Mouse (Mus musculus): ENCODE measurements at regions not wholly inside any gene's neighbourhood (a gene's known extent, or its start where the extent isn't known, plus 50 kb on each side); places are given as distances from the start of the nearest gene placed in this dataset.

GRCm38 (mm10) chr2:73041475-73041874 is 55.0 kb upstream of the Gm11084 start:
- peak overlapping the region; percentile 17; the same call in 1 of the 2 replicates for H3K27ac ChIP-seq
- no peak overlapping the region for H3K4me3 ChIP-seq
- intact Hi-C loops (cut with DNase I), result no loop called here
- TF ChIP-seq CTCF (IDR thresholded peaks at IDR 0.05), result no peak
- DNase-seq, result no peak

GRCm38 (mm10) chr2:73040031-73040430 is 53.5 kb upstream of the Gm11084 start:
- no peak for TF ChIP-seq CTCF (IDR thresholded peaks at IDR 0.05)
- no peak overlapping the region for H3K27ac ChIP-seq
- H3K4me3 ChIP-seq, result no peak overlapping the region
- intact Hi-C loops (cut with DNase I), result no loop called here
- no peak for DNase-seq

GRCm38 (mm10) chr2:73039300-73039699 is 52.8 kb upstream of the Gm11084 start:
- no peak for DNase-seq
- no peak overlapping the region for H3K27ac ChIP-seq
- intact Hi-C loops (cut with DNase I), result no loop called here
- no peak overlapping the region for H3K4me3 ChIP-seq
- no peak for TF ChIP-seq CTCF (IDR thresholded peaks at IDR 0.05)

- Histone ChIP-seq H3K4me3 (no peak overlapping the region), H3K27ac (peak overlapping the region; percentile 65)
- no peak for TF ChIP-seq CTCF (IDR thresholded peaks at IDR 0.05)
- peak; percentile 58 for DNase-seq
- intact Hi-C loops (cut with DNase I), result no loop called here
Observed at GRCm38 (mm10) chr2:73038290-73038732, 51.8 kb upstream of the Gm11084 start.

- intact Hi-C loops (cut with DNase I), result no loop called here
- DNase-seq, result no peak
- TF ChIP-seq CTCF (IDR thresholded peaks at IDR 0.05), result no peak
- Histone ChIP-seq H3K4me3 (no peak overlapping the region), H3K27ac (peak overlapping the region; percentile 65)
Observed at GRCm38 (mm10) chr2:73037266-73038046, 50.9 kb upstream of the Gm11084 start.
